1 mouse cellular context compared by ENCODE assay signal in the genomic region with DNA sequence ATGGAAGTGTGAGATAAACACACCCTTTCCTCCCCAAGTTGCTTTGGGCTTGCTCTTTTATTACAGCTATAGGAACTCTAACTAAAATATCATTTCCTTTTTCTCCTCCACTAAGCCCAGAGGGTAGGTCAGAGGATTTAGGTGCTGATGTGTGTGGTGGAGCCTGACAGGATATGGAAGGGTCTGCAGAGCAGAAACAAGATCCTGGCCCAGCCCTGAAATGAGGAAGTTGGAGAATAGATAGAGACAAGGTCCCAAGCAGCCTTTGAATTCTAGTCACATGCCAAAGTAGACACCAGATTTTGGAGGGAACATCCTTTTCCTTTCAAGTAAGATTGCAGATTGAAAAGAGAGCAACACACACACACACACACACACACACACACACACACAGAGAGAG.
A peak's percentile ranks its signal among the peaks of the same experiment; 100 is the strongest.
TF ChIP-seq lines count a peak whose summit lies in the region.

No protein-coding gene starts in this region.

TF ChIP-seq in MEL, 35 proteins besides CTCF, POLR2A, EP300 and RAD21 (continued from another document):
- peak; percentile 25; the same call in 1 of the 2 replicates for TF ChIP-seq RCOR1 (IDR thresholded peaks at IDR 0.05; ENCODE audit: low read depth, low read length)
- no peak for TF ChIP-seq HCFC1 (IDR thresholded peaks at IDR 0.05; ENCODE audit: low read depth, low read length)
TF ChIP-seq in MEL: peak in this region for 7.
